Mouse (Mus musculus) cerebellum, adult 2 months (tissue): ENCODE measurements at regions not wholly inside any gene's neighbourhood (a gene's known extent, or its start where the extent isn't known, plus 50 kb on each side); places are given as distances from the start of the nearest gene placed in this dataset.
"Not testable (repeated sequence)": the region's sequence is repeated elsewhere in the genome, so short reads cannot be mapped to it uniquely, and the experiment has no call there.

Experiments
- DNase-seq, 2 experiments: peaks; one replicate each; pipeline ENCODE4 v3.0.0; 2021
- H3K27ac ChIP-seq: fragments of 200-500 bp; 2 replicates; pipeline ENCODE4 v1.5.1; 2012; ENCODE audit warnings: low read length, control low read depth, inconsistent platforms; ENCODE audit not compliant: insufficient read depth
- H3K27me3 ChIP-seq: fragments of 200-500 bp; 2 replicates; pipeline ENCODE4 v1.6.1; 2012; ENCODE audit warnings: inconsistent platforms, mild to moderate bottlenecking, low read length, moderate library complexity; ENCODE audit not compliant: control insufficient read depth, insufficient read depth
- H3K4me1 ChIP-seq: fragments of 200-500 bp; 2 replicates; pipeline ENCODE4 v1.6.1; 2011; ENCODE audit warnings: low read length; ENCODE audit not compliant: control insufficient read depth, insufficient read depth
- H3K4me3 ChIP-seq: fragments of 200-500 bp; replicated peaks from 2 replicates; pipeline ENCODE3; 2011; ENCODE audit warnings: mild to moderate bottlenecking, low read depth, low read length, control low read depth; ENCODE audit not compliant: insufficient read depth
- CTCF ChIP-seq: fragments of 200-500 bp; IDR thresholded peaks from 2 replicates; pipeline ENCODE4 v1.5.1; 2011; ENCODE audit warnings: low read depth, mild to moderate bottlenecking, control low read depth, low read length, moderate library complexity, borderline replicate concordance; ENCODE audit not compliant: insufficient read depth
- POLR2A ChIP-seq: fragments of 200-500 bp; IDR thresholded peaks from 2 replicates; pipeline ENCODE4 v1.6.1; 2011; ENCODE audit warnings: low read length, control low read depth, borderline replicate concordance; ENCODE audit not compliant: insufficient read depth
- WGBS: fragments of 180-500 bp; shearing (Covaris S2); methylation state at CpG from one replicate; pipeline ENCODE4 v1.1.7; 2018; 5-methylcytosine and 5-hydroxymethylcytosine counted together

DNA sequence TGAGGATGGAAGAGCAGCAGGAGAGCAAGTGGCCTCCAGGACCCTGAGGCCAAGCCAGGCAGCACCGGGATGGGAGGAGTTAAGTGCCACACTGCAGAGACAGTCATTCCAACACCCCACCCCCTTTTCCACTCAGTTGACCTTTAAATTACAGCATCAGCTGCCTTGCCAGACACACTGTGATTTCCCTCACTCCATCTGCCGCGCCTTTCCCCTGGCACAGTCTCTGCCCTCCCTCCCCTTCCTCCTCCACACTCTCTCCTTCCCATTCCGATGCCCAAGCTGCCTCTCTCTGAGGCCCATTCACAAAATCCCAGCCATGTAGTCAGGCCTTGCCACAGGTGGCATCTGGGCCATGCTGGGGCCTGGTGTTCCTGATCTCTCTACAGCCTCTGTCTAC is 274.9 kb downstream of the Cyp26b1 start:
- no peak for TF ChIP-seq CTCF
- no peak for TF ChIP-seq POLR2A
- H3K27me3 ChIP-seq: no peaks in the 10 kb centered on the region
- H3K4me3 ChIP-seq: no peak overlapping the region
- peaks cover 18% of the 10 kb centered on the region for H3K4me1 ChIP-seq
- WGBS: 6% methylated on average over 4 of the region's 4 CpGs
- DNase-seq: peak; percentile 87 to 94
- no peak overlapping the region for H3K27ac ChIP-seq

DNA sequence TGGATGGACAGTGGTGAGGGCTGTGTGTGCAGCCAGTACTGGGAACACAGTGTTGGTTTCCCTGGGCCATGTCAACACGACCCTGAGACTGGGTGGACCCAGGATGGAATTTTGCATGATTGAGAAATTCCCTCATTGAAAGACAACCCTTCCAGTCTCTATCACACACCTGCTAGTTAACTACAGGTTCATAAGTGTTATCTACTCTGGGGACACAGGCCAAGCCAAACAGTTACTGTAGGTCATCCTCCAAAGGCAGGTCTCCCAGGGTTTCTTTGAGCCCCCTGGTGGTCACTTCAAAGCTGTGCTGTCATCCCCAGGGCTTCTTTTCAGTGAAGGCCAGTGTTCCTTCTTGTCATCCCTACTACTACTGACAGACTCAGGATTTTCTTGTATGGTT is 276.7 kb downstream of the Cyp26b1 start:
- Histone ChIP-seq H3K4me1 (peaks cover 13% of the 10 kb centered on the region), H3K27me3 (no peaks in the 10 kb centered on the region), H3K27ac (no peak overlapping the region), H3K4me3 (no peak overlapping the region)
- no peak for TF ChIP-seq CTCF
- TF ChIP-seq POLR2A: no peak
- DNase-seq: no peak
- WGBS: 80% methylated on average over 1 of the region's 1 CpGs

DNA sequence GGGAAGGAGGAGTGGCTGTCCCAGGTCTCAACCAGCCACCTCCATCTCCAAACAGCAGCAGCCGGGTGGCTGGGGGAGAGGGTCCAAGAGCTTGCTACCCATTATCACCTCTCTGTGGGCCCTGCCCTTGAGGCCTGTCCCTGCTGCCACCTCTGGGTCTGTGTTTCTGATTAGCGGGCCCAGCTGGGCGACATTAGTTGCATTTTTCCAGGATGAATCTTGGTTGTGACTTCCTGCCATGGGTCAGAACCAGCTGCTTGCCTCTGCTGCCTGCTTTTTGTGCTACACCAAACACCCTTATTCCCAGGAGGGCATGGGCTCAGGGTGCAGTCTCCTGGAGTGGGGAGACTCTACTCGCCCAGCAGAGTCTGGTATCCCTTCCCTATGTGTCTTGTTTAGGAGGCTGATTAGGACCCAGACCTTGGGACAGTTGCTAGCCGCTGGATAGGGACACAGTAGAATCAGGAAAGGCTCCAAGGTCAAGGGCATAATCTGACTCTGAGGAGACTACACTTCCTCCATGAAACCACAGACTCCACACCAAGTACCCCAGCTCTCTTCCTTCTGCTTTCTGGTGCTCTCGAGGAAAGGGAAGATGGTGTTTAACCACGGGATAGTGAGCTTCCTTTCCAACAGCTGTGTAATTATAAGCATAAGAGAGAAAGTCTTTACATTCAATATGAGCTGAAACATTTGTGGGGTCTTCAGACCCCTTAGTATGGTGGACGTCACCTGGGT is 278.4 kb downstream of the Cyp26b1 start:
- Histone ChIP-seq H3K4me1 (peaks cover 13% of the 10 kb centered on the region), H3K27me3 (no peaks in the 10 kb centered on the region), H3K27ac (no peak overlapping the region), H3K4me3 (no peak overlapping the region)
- WGBS: 94% methylated on average over 8 of the region's 8 CpGs
- TF ChIP-seq POLR2A (no peak), CTCF (no peak)
- DNase-seq: no peak

DNA sequence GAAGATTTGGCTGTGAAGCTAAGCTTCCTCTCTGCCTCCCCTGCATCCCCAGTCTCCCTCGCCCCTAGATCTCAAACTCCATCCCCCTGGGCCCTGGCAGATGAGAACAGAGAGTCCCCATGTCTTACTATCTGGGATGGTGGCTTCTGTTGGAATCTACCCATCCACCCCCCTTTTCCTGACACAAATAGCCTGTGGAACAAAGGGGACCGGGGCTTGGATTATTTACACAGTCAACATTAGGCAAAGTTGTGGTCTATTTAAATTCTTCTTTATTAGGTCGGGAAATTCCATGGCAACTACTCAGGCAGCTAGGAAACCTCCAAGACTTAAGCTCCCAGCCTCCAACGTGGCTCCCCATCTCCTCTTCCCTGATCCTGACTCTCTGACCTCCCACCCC is 279.9 kb downstream of the Cyp26b1 start:
- TF ChIP-seq CTCF (no peak), POLR2A (no peak)
- 62% methylated on average over 4 of the region's 4 CpGs for WGBS
- DNase-seq: no peak
- Histone ChIP-seq H3K4me1 (peaks cover 6% of the 10 kb centered on the region), H3K27ac (no peak overlapping the region), H3K27me3 (no peaks in the 10 kb centered on the region), H3K4me3 (no peak overlapping the region)

DNA sequence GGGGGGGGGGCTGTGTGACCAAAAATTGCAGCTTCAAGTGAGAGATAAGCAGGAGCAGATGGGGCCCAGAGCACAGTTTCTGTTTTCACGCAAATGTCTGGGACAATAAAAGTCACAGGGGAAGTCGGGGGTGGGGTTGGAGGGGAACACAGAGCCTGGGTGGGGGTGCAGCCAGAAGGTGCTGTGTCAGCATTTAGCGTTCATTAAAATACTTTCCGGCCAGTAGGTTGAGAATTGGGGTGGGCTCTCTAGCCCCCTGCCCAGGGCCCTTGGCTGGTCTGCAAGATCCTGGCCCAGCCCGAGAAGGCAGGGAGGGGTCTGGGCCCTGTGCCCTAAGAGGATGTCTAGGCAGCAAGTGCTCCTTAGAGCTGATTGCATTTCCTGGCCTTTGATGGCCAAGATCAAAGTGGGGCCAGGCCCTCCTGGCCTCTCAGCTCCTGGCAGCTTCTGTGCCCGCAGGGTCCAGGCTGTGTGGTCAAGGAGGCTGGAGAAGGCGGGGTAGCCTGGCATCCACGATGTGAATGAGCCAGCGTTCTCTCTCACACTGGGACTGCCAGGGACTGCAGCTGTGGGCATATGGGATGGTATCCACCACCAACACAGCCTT is 283.0 kb downstream of the Cyp26b1 start:
- WGBS: 54% methylated on average over 9 of the region's 9 CpGs
- Histone ChIP-seq H3K4me3 (no peak overlapping the region), H3K27me3 (no peaks in the 10 kb centered on the region), H3K27ac (no peak overlapping the region), H3K4me1 (no peaks in the 10 kb centered on the region; the same call in 1 of the 2 replicates)
- DNase-seq: peak in 1 of 2 experiments; percentile 10
- TF ChIP-seq POLR2A (no peak), CTCF (no peak)

DNA sequence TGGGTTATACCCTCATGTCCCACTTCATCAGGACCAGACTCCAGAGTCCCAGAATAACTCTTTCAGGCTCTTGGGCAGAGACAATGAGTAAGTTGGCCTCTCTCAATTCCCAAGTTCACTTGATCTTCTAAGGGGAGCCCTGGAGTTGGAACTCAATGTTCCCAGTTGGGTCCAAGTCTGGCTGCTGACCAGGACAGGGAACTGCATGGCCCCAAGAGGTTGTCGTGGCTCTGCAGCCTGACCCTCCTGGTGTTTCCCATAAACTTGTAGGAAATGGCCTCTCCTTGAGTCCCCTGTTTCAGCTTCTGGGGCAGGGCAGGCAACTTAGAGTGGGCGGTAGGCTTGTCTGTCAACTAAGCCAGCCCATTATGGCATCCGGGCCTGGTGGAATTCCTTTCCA is 286.2 kb downstream of the Cyp26b1 start:
- 96% methylated on average over 3 of the region's 3 CpGs for WGBS
- Histone ChIP-seq H3K27ac (no peak overlapping the region), H3K4me3 (no peak overlapping the region), H3K4me1 (peaks cover 11% of the 10 kb centered on the region), H3K27me3 (no peaks in the 10 kb centered on the region)
- DNase-seq: peak in 1 of 2 experiments; percentile 6
- no peak for TF ChIP-seq POLR2A
- no peak for TF ChIP-seq CTCF

DNA sequence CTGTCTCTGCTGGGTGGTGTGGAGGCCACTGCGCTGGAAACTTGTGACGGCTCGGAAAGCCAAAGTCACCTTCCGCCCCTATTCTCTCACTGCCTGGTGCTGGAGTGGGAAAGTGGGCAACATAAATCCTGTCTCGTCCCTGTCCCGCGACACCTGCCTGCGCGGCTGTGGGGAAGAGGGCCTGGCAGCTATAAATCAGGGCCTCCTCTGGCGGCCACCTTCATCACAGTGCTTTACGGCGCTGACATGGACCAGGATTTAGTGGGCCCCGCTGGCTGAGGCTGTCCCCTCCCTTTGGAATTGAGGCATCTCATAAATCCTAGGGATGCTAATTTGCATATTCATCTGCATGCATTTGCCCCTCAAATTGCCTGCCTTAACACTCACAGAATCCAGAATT is 287.1 kb downstream of the Cyp26b1 start:
- H3K27ac ChIP-seq: no peak overlapping the region
- H3K4me3 ChIP-seq: no peak overlapping the region
- H3K4me1 ChIP-seq: peaks cover 11% of the 10 kb centered on the region
- H3K27me3 ChIP-seq: no peaks in the 10 kb centered on the region
- 97% methylated on average over 13 of the region's 13 CpGs for WGBS
- TF ChIP-seq POLR2A: no peak
- TF ChIP-seq CTCF: no peak
- DNase-seq: no peak

DNA sequence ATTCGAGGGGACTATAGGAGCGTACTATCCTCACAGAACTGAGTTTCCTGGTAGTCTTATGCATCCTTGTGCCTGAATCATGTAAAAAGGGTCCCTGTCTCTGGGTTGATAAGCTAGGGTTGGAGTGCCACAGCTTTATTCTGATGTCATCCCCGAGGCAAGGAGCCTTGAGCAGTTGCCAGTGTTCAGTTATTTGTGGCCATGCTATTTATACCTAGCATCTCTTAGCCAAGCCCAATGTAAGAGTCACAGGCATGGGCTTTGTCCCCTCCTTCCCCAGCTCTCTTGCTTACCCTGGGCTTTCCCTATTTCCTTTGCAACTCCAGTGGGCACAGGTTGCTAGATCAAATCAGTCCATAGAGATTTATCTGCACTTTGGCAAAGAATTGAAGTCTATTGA is 288.6 kb downstream of the Cyp26b1 start:
- H3K4me1 ChIP-seq: peaks cover 11% of the 10 kb centered on the region
- H3K27ac ChIP-seq: no peak overlapping the region
- no peak overlapping the region for H3K4me3 ChIP-seq
- TF ChIP-seq CTCF (no peak), POLR2A (no peak)
- H3K27me3 ChIP-seq: no peaks in the 10 kb centered on the region
- DNase-seq: peak in 1 of 2 experiments; percentile 74
- 60% methylated on average over 3 of the region's 3 CpGs for WGBS

DNA sequence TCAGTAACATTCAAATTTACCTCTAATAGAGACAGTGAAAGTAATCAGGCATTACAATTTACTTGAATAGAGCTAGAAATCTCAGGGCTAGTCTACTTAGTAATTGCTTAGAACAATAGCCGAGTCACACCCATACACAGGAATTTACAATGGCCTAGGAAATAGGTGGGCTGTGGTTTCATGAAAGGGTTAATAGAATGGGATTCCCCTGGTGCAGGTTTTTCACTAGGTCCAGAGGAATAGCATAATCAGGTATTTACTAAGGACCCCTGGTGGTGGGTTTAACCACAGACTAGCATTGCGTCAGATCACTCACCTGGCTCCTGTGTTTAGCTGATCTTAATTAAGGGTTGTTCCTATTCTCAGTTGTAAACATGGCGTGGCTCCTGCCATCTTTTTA is 290.8 kb downstream of the Cyp26b1 start:
- DNase-seq, H3K27me3 ChIP-seq, H3K4me3 ChIP-seq, H3K27ac ChIP-seq: not testable (repeated sequence)
- 97% methylated on average over 3 of the region's 3 CpGs for WGBS
- peaks cover 11% of the 10 kb centered on the region for H3K4me1 ChIP-seq
